Mouse (Mus musculus): ENCODE results near the gene Clcn6.

Gene Clcn6

DNA sequence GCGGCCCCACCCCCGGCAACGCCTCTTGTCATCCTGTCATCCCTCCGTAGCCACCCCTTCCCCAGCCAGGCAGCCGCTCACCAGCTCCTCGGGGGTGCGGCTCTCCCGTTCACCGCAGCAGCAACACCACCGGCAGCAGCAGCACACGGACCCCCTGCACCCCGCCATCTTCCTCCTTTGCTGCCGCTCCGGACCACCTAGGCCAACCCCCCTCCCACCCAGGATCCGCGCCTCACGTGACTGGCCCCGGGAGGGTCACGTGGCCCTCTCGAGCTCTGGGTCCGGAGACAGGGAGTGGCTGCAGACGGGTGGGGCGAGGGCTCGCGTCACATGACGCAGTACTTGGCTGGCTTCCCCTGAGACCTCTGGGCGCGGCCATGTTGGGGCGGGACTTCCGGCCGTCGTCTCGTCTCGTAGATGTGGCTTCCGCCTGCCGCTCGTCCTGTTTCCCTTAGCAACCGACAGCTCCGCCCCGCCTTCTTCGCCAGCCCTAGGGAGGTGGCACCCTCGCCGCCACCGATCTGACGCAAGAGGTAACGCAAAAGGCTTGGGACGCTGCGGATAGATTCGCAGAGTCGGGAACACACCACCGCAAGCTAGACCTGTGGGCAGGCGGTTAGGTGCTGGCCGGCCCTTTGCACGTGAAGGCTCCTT lies at the start of gene Clcn6, which contains the start of gene Mthfr:
Clcn6 (minus strand) TSS at position 222 of the 654 bp plus-strand sequence.
Mthfr (plus strand) TSS at position 478 of the 654 bp plus-strand sequence.
- DNase-seq (ENCODE audit: low spot score in 2 of 2) = peak; percentile 99 to 100

- peak; percentile 91 to 96 for DNase-seq (ENCODE audit: low spot score in 2 of 2)
Observed at GRCm38 (mm10) chr4:148087907-148088527, 49.4 kb upstream of the Clcn6 start, which contains the start of gene Agtrap. Gene Agtrap (minus strand): TSS chr4:148088031.

- DNase-seq (ENCODE audit: low spot score in 2 of 2) = peak in 1 of 2 experiments; percentile 46
Observed at GRCm38 (mm10) chr4:148087091-148087906, 48.7 kb upstream of the Clcn6 start.

DNA sequence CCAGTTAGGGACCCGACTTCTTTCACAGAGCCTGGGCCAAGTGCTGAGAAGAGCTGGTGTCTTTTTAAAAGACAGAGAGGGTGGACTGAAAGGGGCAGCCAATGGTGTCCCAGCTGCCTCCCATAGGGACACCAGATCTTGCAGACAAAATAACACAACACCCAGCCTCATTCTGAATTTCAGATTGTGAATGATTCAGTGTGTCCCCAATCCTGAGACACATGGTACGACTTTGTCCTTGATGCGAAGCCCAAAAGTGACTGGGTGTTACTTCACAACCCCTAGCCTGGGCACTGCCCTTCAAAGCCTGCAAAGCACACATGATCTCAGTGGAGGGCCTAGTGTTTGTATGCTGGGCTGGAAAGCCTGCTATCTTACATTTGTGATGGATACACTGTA lies 47.3 kb upstream of the Clcn6 start:
- no peak for DNase-seq (ENCODE audit: low spot score in 2 of 2)

GRCm38 (mm10) chr4:148085131-148085906 lies 46.7 kb upstream of the Clcn6 start:
- no peak for DNase-seq (ENCODE audit: low spot score in 2 of 2)

- DNase-seq (ENCODE audit: low spot score in 2 of 2) = peak in 1 of 2 experiments; percentile 52
Observed at GRCm38 (mm10) chr4:148084261-148084714, 45.7 kb upstream of the Clcn6 start.

GRCm38 (mm10) chr4:148083176-148083899 lies 44.7 kb upstream of the Clcn6 start:
- no peak for DNase-seq (ENCODE audit: low spot score in 2 of 2)

- DNase-seq (ENCODE audit: low spot score in 2 of 2) = no peak
Observed at GRCm38 (mm10) chr4:148082257-148083044, 43.8 kb upstream of the Clcn6 start.

DNA sequence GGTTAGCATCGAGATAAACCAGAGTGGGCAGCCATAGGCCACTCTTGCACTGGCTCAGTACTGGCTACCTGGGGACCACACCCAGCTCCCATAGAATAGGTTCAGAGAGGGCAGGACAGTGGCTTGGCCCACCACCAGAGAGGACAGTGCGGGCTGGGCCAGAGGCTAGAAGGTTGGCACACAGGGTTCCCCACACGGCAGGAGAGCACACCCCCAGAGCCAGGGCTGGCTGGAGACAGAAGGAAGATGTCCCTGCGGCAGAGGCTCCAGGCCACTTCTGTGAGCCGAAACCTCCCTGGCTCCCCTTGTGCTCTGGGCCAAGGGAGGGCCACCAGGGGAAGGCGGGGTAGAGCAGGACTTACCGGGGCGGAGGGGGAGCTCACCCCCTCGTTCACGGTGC lies 42.6 kb upstream of the Clcn6 start:
- no peak for DNase-seq (ENCODE audit: low spot score in 2 of 2)

DNA sequence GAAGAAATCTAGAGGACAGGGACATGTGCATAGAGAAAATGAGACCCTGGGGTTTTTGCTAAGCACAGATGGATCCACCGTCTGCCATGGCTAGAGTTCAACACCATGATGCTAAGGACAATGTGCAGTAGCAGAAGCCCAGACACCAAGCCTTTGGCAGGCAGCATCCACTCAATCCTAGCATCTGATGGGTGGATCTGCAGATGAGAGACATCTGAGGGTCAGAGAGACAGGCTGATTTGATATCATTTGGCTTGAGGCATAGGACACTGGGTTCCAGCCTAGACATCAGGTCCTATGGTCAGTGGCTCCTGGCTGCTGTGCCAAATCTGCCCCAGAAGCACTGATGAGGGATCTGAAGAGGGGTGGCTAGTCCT lies 42.0 kb upstream of the Clcn6 start:
- no peak for DNase-seq (ENCODE audit: low spot score in 2 of 2)

DNA sequence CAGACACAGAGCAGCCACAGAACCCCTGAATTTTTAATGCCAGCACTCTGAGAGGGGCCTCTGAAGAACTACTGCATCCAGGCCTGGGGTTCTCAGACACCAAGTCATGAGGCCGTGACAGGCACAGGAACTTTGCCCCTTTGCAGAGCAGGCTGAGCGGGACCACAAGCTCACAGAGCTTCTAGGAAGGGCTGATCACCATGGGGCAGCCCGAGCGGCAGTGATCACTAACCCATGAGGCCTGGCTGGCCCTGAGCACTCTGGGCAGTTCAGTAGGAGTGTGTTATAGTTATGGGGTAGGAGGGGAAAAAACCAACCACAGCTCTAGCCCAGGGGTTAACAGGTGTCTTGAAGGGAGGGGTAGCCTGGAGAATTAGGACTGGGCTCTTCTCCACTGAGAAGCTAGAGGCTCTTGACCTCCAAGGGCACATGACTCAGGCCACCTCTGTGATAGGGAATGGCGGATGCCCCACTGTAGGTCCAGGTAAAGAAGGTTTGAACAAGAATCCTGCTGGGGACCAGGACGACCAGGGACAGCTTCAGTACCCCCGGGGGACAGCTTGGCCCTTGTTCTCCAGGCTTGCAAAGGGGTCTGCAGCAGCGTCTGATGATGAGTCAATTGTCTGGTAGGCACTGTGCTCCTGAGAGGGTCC lies 41.4 kb upstream of the Clcn6 start:
- DNase-seq (ENCODE audit: low spot score in 2 of 2) = no peak

DNA sequence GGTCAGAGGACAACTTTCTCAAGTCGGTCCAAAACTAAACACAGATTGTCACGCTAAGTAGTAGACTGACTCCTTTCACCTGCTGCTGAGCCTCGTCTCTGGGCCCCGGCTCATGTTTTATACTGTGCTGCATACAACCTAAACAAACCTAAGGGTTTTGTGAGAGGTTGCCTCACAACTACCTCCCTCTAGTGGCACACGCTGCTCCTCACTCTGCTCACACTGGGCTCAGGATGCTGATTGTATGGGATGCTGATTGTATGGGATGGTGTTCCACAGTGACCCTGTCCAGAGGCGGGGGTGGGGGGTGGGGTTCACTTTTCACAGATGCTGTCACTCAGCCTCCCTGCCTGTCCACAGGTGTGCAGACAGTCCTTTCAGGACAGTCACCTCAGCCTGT lies 40.6 kb upstream of the Clcn6 start:
- no peak for DNase-seq (ENCODE audit: low spot score in 2 of 2)

DNA sequence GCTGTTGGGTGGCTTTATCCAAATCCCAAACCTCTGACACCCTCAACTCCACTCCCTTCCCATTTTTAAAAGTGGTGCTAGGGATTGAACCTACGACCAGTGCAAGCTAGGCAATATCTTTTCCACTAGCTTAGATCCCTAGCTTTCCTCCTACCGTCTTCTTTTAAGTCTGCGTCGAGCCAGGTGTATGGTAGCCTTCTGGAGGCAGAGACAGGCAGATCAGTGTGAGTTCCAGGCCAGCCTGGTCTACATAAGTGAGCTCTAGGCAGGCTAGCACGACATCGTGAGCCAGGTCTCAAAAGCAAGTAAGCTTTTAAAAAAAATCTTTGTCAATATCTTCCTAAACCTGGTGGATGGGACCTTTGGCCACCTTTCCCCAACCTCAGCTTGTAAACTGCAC lies 37.3 kb upstream of the Clcn6 start:
- DNase-seq (ENCODE audit: low spot score in 2 of 2) = no peak

DNA sequence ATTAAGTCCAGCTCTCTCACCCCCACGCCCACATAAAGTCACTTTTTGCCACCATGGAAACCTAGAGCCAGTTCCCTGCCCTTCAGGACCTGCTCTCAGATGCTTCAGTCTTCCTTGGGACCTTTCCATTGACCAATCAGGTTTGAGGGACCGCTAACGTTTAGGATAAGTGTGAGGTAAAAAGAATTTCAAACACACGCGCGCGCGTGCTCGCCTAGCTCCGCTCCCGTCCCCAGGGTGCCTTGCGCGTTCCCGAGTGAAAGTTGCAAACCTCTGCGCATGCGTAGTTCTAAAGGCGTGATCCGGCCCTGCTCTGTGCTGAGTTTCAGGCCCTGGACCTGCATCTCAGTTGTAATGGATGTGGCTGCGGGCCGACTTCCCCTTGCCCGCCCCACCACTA lies 36.6 kb upstream of the Clcn6 start:
- DNase-seq (ENCODE audit: low spot score in 2 of 2) = peak; percentile 61 to 69

DNA sequence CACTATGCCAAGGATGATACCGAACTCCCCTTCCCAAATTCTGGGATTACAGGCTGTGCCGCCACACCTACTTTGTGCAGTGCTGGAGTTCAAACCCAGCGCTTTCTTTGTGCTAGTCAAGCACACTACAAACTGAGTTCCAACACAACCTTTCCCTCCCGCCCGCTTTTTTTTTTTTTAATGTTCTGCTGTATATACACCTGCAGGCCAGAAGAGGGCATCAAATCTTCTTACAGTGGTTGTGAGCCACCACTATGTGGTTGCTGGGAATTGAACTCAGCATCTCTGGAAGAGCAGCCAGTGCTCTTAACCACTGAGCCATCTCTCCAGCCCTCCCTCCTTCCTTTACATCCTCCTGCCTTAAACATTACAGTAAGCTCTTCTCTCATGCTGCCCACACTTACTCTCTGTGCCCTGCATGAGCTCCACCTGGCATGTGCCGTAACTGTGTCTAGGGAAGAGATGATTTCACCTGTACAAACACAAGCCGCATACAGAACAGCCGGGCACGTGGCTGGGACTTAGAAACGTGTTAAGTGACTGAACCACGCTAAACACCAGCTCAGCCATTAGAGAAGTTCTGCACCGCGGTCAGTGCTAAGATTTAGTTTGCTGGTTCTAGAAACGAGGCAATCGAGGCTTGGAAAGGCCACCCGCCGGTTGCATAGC lies 36.0 kb upstream of the Clcn6 start:
- DNase-seq (ENCODE audit: low spot score in 2 of 2) = no peak

DNA sequence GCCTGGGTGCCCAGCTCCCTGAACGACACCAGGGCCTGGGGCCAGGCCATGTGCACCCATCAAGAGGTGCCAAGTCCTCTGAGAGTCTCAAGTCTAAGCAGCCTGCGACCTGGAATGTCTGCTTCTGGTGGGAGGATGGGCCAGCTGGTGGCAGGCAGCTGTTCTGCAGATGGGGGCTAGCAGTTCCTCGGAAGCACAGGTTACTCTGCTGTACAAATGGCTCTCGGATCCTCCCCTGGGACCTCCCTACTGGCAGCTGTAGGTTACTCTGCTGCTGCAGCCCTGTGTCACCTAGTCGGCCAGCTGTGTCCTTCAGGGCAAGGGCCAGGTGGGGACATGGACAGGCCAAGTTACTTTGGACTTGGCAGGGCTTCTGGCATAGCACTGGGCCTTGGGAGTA lies 32.9 kb upstream of the Clcn6 start:
- no peak for DNase-seq (ENCODE audit: low spot score in 2 of 2)

DNA sequence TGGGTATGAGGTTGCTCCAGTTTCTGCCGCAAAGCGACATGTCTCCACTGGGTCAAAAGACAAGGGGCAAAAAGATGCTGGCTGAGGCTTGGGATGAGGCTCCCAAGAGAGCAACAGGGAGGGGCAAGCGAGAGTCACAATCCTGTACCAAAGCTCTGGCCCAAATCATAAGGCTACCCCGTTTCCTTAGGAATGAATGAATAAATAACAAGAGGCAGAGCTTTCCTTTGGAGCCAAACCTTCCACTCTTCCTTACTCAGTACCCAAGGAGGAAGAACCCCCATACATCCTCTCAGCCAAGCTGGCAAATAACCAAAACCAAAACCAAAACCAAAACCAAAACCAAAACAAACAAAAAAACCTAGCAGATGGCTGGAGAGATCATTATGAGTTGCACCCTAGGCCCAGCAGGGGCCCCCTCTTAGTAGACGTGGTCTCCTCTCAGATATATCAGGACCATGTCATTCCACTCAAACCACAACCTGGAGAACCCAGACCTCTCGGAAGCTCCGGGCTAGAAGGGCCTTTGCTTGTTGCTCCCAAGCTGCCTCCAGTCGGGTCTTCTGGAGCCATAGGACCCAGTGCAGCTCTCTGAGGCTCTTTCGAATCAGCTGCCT lies 31.1 kb upstream of the Clcn6 start:
- DNase-seq (ENCODE audit: low spot score in 2 of 2) = no peak

DNA sequence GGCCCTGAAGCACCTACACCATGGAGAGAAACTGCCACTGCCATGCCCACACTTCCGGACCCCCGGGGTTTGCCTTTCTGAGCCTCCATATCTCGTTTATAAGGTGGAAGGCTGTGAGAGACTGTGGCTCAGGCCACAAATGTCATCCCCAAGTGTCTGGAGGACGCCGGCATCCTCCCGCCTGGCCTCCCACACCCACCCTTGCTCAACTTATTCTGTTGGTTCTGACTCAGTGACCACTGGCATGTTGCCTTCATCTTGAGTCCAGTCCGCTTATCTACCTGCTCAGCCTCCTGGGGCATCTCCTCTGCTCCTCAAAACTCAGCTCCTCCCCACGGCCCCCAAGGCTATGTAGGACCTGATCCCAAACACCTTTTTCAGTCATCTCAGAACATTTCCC lies 28.7 kb upstream of the Clcn6 start:
- no peak for DNase-seq (ENCODE audit: low spot score in 2 of 2)

DNA sequence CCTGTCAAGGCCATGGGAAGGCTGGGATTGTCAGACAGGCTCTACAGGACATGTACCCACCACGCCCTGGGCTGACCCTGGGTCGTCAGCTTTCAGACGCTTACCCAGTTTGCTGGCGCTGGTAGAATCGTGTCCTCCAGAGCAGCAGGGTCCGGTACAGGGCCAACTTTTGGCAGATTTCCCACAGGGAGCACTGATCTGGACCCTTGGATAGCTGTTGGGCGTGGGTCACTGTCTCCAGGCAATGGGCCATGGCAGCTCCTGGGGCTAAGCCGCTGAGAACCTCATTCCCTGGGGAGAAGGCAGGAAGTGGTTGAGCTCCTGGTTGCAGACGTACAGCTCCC lies 27.8 kb upstream of the Clcn6 start:
- DNase-seq (ENCODE audit: low spot score in 2 of 2) = peak in 1 of 2 experiments; percentile 50

Measured in urinary bladder, postnatal 4 days (tissue).